Mouse (Mus musculus) left cerebral cortex, adult 18-20 months (tissue): ENCODE data around the gene Gm21981. TPM values are rescaled to one million over a fixed set of nuclear protein-coding genes. Genes with fewer than 3 reads are reported as not detected.

Source experiments
- DNase-seq, 2 experiments: peaks; one replicate each; pipeline ENCODE4 v3.0.0; 2021 to 2022; ENCODE audit warnings: low spot score in 2 of 2, mixed read lengths in 1 of 2
- total RNA-seq, 2 experiments: library from RNA; stranded (reverse); gene quantifications; 2 replicates each; pipeline ENCODE4 v1.2.3; 2021

Gene Gm21981
- total RNA-seq, 2 experiments from 2014 or later, result 4.1 to 5.3 TPM

DNA sequence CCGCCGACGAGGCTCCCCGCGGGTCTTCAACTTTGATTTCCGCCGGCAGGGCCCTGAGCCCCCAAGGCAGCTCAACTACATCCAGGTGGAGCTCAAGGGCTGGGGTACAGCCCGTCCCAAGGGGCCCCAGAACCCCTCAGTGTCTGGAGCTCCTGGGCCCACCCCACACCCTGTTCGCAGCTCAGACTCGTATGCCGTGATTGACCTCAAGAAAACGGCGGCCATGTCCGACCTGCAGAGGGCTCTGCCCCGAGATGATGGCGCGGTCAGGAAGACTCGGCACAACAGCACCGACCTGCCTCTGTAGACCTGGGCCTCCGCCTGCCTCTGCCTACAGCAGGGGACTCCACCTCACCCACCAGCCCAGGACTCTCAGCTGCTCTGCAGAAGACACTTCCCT, 9.3 kb upstream of the Gm21981 start:
- DNase-seq, result no peak

DNA sequence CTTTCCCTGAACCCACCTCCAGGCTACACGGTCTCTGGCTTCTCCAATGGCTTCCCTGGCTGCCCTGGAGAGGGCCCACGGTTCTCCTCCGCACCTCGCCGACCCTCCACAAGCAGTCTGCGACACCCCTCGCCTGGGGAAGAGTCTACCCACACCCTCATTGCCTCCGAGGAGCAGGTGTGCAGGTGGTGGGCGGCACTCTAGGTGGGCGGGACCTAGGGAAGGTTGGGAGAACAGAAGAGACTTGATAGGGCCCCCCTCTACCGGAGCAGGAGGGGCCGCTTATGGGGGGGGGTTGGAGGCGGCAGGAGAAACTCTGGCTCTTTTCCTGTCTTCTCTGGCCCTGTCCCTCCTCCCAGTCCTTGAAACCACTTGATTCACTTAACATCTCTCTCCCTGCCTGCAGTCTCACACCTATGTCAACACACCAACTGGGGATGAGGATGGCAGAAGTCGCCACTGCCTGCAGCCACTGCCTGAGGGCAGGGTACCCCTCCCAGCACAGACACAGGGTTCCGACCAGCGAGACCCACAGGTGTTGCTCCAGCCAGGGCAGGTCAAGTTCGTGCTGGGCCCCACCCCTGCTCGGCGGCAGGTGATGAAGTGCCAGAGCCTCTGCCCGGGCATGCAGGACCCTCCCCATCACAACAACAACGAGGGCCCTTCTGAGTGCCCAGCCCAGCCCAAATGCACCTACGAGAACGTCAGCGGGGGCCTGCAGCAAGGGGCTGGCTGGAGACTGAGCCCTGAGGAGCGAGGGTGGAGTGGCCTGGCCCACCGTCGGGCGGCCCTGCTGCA, 8.5 kb upstream of the Gm21981 start:
- no peak for DNase-seq

DNA sequence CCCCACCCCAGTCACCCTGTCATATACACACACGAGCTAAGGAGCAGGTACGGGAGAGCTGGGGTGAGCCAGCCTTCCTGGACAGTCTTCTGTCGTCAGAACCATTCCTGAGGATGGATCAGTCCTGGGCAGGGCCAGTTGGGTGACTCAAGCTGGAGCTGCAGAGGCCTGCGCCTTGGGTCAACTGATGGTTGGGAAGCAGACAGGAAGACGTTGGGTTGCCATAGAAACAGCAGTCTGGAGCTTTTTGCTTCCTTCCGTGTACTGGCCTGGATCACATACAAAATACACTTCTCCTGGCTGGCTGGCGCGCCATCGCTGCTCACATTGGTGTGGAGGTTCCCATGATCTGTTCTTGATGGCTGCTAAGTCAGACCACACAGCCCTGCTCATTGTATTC, 7.5 kb upstream of the Gm21981 start:
- no peak for DNase-seq

DNA sequence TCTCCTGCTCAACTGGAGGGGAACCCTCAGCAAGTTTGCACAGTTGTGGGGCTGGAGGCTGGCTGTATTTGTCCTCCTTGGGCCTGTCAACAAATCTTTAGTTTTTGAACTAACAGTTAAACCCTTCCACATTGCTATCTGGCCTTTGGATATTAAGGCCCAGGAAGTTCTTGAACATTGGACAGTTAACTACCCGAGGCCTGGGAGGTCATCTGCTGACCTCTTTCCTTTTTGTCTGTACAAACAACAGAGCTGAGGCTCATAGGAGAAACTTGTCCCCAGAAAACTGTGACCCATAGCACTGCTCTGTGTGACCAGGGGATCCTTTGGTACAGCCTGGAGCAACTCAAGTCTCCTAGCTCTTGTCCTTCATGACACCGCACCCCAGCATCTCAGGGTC, 4.8 kb upstream of the Gm21981 start:
- no peak for DNase-seq

DNA sequence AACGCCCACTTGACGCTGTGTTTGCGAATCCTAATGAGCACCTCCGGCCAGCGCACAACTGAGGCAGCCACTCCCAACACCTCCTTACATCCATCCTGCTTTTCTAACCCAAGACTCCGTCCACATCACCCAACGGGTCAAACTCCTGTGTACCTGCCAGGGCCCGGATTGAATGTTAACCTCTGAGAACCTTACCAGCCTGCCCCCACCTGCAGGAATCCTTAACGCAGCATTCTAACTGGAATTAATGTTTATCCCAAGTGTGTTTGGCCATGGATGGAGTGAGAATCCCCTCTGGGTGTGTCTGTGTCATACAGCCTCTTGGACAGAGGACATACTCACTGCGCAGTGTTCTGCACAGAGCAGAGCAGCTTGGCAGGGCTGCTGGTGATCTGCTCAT, 3.9 kb upstream of the Gm21981 start:
- DNase-seq, result no peak

DNA sequence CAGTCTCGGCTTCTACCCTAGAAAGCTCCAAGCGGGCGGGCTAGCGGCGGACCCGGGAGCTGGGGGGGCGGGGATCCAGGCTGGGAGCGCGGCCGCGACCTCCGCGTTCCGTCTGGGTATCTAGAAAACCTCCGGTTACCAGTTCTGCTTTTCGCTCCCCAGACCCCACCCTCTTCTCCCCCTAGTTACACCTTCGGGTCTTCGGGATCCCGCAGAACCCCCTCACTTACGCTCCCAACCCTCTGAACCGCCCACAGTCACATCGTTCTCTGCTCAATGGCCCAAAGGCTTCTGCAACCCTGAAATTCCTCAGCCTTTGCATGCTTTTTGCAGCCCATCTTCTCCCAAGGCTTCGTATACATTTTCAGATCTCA, 1.1 kb upstream of the Gm21981 start:
- DNase-seq, result no peak

DNA sequence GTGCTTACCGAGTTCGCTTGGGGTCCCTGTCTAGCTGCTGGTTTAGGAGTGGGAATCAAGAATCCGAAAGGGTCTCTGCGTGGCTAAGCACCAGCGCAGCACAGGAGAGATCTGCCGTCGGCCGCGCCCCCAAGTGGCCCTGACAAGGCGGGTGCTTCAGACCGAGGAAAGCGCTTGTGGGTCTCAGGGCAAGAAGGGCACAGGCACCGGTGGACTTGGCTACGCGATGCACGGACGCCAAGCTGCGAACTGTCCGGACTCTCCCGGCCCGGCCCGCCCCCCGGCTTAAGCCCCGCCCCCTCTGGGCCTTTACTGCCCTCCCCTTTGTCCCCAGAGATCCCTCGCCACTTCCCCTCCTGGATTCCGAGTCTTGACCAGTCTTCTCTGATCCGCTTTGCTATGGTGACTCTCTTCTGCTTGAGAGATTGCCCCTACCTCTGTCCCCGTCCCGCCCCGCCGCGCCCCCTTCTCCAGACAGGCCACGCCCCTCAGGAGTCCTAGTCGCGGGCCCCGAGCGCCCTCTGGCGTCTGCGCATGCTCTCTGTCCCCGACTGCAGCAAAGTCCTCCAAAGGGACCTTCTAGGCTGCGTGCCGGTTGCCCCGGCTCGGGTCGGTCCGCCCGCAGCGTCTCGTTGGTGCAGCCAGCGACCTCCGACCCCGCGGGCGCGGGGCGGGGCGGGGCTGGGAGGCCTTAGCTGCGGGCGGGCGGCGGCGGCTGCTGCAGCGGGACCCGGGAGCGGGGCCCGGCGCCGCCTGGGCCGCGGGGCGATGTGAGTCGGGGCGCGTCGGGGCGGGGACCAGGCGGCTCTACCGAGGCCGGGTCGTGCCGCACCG, 465 bp upstream of the Gm21981 start, which contains the start of gene Prickle4:
TSS of gene Prickle4 (minus strand) at position 234 of the 834 bp plus-strand sequence.
- DNase-seq, result peak; percentile 96 to 98

DNA sequence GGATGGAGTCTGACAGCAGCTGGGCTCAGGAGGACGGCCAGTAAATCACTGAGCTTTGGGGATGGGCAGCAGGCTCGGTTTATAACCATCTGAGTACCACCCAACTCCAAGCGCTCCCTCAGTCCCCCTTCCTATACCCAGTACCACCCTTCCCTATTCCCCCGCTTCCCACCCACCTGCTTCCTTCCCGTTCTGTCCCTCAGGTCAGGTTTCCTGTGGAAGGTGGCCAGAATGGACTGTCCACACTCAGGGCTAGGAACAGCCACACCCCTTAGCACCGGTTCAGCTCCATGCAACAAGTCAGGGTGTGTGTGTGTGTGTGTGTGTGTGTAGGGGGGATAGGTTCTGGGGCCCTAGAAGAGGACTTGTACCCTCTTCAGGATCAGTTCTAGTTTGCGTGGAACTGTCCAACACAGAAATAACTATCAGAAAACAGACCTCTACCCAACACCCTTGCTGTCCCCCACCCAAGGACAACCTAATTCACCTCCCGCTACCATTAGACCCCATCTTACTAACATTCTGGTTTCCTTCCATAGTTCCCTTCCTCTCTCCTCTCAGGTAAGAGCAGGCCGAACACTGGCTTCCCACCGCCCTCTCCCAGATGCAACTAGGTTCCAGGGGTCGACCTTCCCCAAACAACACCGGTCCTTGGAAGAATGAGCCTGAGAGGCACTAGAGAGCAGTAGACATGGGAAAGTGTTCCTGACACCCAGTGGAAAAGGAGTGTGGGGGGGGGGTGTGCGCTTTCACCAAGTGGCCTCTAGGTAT, 399 bp downstream of the Gm21981 start:
- DNase-seq, result no peak

DNA sequence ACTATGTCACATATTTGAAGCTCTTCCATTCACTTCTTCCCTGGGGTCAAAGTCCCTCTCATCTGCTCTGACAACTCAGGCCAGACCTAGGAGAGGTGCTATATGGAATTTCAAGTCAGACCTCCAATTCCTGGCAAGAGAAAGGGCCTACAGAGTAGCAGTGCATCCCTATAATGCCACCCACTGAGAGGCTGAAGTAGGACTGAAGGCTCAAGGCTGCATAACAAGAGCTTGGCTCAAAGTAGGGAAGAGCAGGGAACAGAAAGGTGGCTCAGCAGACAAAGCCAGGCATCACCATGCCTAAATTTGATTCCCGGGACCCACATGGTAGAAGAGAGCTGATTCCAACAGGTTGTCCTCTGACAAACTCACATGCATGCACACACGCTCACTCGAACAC, 2.6 kb downstream of the Gm21981 start:
- DNase-seq, result no peak

DNA sequence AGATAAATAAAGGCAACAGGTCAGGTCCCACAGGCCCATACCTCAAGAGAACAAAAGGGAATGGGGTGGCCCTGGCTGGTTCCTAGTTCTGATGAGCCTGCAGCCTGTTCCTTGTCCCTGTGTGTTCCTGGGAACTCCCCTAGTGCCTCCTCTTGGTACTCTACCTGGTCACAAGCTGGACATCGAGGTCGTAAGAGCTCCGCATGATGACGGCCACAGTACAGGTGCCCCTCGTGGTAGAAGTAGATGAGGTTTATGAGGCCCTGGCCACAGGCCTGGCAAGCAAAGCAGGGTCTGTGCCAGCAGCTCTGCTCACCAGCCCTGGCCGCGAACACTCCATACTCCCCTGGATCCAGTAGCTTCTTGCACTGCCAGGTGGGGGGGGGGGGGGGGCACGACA, 4.4 kb downstream of the Gm21981 start:
- no peak for DNase-seq

DNA sequence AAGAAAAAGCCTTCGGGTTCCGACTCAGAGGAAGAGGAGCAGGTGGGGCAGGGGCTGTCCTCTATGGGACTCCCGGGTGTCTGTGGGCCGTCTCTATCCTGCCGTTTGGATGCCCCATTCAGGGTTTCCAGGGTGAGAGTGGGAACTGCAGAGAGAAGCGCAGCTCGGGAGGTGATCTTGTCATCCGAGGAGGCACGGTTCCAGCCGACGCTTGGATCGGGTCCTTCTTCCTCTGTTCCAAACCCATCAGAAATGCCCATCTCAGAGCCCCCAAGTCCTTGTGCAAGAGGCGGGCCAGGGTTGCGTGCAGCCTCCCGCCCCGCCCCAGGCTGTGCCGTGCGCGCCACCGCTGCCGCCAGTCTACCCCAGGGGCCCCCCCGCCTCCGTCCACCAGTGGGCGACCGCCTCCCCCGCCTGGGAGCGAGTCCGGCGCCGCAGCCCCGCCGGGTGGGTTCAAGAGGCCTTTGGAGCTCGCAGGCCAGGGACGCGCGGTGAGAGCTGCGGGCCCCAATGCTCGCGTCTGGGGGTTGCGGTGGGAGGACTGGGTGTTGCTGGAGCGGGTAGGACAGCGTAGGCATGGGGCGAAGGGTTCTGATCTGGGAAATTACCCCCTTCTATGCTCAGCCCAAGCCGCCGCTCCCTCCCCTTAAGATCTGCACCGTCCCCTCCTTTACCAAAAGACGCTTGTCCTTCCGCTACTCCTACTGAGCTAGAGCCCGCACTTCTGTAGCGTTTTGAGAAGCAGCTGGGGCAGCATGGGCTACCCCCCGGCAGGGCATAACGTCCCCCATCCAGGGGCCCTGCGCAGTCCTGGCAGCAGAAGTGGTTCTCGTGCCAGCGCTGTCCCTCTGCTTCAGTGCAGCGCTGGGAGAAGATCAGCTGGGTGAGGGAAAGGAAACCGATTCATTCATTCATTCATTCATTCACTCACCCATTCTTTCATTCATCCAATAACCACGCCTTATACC, 5.4 kb downstream of the Gm21981 start, which contains the start of gene Frs3:
TSS of gene Frs3 (plus strand) at position 423 of the 968 bp plus-strand sequence.
- DNase-seq, result peak; percentile 73 to 84

DNA sequence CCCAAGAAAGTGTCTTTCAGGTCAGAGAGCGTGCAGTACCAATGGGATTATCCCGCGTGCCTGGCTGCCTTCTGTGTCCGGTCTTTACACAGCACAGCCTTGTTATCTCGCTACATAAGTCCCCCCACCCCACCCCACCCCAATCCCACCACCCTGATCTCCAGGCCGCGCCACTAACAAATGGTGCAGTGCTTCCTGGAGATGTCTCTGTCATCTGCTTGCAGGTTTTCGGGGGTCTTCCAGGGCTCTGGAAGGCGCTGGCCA, 6.0 kb downstream of the Gm21981 start, which contains the start of gene Tomm6:
TSS of gene Tomm6 (minus strand) at position 43 of the 264 bp plus-strand sequence.
- no peak for DNase-seq

DNA sequence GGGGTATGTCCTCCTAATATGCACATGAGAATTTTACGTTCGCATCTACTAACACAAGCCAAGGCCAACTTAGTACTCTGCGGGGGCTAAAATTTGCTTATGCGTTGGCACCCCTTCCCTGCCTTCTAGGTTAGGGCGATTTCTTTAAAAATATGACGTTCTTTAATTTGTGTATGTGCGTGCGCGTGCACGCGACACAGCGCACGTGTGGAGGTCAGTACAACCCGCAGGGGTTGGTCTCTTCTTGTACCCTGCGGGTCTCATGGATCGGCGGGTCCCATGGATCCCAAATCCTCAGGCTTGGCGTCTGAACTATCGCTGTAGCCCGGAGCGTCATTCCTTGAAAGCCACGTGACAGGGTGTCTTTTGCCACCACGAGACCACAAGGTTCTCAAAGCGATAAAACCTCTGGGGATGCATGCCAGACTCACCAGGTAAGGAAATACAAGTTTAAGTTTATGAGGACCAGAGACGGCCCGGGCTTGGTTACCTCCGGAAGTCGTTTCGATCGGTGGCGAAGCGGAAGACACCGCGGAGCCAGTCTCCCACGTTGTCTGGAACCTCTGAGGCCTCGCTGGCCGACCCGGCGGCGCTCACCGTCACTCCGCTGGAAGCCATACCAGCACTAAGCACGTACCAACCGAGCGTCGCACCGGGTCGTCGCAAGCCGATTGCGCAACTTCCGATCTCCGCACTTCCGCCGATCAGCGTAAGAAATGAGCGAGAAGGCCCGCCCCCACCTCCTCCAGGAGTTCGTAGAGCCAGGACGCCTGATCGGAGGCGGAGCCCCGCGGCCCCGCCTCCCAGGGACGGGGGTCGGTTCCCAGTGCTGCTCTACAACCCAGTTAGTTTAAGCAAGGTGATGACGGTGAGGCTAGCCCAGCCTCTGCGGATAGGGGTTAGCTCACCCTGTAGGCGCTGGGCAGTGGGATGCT, 6.6 kb downstream of the Gm21981 start:
- DNase-seq, result peak; percentile 98

DNA sequence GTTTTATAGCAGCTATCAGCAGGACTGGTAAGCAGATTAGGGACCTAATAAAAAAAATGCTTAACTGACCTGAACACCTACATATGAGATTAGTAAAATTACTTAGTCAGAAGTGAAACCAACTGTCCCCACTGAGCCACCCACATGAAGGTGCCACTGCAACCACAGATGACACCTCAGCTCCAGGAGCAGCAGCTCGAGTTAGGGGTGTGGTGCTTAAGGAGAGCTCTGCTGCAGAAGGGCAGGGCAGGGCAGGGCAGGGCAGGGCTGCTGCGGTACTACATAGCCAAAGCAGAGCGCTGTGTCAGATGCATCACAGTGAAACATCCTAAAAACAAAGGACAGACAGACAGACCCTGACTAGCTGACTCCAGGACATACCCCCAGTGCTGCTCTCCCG, 11.4 kb downstream of the Gm21981 start:
- no peak for DNase-seq

DNA sequence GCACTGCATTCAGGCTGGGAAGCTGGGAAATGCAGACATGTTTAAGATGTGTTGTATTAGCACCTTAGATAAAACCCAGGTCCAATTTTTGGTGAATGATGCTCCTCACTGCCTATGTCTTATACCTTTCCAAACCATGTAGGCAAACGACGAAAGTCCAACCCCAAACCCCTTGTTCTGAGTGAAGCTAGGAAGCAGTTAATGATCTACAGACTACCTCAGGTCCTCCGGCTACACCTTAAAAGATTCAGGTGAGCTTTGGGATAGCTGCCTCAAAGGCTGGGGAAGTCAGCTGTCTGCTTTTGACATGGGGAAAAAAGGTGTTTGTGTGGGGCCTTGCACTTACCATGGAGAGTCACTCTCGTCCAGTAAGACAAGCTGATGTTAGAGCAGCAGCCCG, 15.6 kb downstream of the Gm21981 start:
- no peak for DNase-seq

DNA sequence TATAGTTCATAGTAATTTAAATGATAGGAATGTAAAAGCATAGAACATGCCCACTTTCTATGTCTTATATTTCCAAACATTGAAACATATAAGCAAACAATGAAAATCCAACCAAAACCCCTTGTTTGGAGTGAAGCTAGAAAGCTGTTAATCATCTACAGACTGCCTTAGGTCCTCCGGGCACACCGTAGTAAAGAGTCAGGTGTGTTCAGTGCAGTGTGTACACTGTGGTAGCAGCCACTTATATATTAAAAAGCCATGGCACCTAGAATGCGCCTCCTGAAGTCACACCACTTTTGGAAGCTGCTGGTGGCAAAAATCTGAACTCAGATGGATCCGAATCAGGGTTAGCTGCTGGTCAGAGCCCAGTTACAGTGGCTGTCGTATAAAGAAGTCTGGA, 16.0 kb downstream of the Gm21981 start:
- DNase-seq, result no peak

DNA sequence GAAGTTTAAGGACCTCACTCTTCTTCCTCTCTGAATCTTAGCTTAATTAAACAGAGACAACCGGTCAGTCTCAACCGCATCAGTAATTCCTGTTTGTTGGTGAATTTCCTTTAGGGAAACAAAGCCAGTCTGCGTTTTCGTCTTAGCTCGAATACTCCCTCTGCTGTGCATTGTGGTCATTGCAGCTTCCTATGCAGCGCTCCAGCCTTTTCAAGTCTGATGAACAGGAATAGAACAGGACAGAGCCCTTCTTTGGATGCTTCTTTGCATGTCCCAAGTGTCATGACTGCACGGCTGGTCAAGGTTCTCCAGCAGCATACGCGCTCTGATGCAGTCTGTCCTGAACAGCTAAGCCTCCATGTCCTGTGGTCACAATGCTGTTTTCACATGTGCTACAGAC, 17.7 kb downstream of the Gm21981 start:
- peak; percentile 76 to 82 for DNase-seq

DNA sequence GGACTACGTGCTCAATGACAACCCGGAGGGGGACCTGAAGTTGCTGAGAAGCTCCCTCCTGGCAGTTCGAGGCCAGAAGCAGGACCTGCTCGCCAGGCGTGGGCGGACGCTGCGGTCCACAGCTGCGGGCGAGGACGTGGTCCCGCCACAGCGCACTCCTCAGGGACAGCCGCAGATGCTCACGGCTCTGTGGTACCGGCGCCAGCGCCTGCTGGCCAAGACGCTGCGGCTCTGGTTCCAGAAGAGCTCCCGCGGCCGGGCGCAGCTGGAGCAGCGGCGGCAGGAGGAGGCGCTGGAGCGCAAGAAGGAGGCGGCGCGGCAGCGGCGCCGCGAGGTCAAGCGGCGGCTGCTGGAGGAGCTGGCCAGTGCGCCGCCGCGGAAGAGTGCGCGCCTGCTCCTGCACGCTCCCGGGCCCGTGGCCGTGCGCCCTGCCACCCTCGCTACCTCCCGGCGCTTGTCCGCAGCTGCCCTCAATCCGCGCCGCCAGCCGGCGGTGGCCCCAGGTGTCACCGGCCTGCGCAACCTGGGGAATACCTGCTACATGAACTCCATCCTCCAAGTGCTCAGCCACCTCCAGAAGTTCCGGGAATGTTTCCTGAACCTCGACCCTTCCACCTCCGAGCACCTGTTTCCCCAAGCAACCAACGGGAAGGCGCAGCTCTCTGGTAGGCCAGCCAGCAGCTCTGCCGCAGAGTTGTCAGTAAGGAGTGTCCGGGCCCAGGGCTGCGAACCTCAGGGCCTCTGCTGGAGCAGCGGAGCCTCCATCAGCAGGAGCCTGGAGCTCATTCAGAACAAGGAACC, 21.7 kb downstream of the Gm21981 start:
- DNase-seq, result peak; percentile 35 to 60

DNA sequence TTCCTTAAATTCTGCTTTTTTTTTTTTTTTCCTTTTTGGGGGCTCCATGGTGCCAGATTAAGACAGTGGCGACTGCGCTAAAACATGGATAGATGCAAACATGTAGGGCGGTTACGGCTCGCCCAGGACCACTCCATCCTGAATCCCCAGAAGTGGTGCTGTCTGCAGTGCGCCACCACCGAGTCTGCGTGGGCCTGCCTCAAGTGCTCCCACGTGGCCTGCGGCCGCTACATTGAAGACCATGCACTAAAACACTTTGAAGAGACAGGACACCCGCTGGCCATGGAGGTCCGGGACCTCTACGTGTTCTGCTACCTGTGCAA, 22.3 kb downstream of the Gm21981 start:
- peak; percentile 28 to 64 for DNase-seq
